Mouse (Mus musculus) liver, postnatal 0 days (tissue): Measurements from ENCODE around the gene Gm20425.

Experiments used
- CTCF ChIP-seq: sonication (generic); IDR thresholded peaks from 2 replicates; pipeline ENCODE4 v1.5.1; 2016; ENCODE audit warnings: antibody characterized with exemption, low read depth
- EP300 ChIP-seq: IDR thresholded peaks from 2 replicates; pipeline ENCODE4 v1.6.1; 2016; ENCODE audit warnings: antibody characterized with exemption, low read depth, mild to moderate bottlenecking

DNA sequence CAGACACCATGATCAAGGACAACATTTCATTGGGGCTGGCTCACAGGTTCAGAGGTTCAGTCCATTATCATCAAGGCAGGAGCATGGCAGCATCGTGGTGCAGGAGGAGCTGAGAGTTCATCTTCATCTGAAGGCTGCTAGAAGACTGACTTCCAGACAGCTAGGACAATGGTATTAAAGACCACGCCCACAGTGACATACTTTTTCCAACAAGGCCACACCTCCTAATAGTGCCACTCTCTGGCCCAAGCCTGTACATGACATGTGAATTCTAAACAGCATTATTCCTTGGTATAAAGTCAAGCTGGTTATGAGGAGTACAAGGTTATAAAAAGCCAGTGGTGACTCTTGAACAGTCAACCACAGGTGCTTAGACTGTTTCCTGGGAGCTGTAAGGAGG, 75.5 kb downstream of the Gm20425 start:
- TF ChIP-seq EP300, result no peak
- TF ChIP-seq CTCF, result no peak
